Mouse (Mus musculus) neural tube, embryonic 10.5 days (tissue): ENCODE results near the gene Sfrp5.

Source experiments
- DNase-seq: peaks from one replicate; pipeline ENCODE4 v3.0.0-alpha.2; 2017; ENCODE audit warnings: low spot score; ENCODE audit errors: extremely low spot score

The Sfrp5 gene

GRCm38 (mm10) chr19:42201696-42202381 is at the start of gene Sfrp5:
Gene Sfrp5 (minus strand): TSS chr19:42202252.
- DNase-seq, result peak; percentile 53

DNA sequence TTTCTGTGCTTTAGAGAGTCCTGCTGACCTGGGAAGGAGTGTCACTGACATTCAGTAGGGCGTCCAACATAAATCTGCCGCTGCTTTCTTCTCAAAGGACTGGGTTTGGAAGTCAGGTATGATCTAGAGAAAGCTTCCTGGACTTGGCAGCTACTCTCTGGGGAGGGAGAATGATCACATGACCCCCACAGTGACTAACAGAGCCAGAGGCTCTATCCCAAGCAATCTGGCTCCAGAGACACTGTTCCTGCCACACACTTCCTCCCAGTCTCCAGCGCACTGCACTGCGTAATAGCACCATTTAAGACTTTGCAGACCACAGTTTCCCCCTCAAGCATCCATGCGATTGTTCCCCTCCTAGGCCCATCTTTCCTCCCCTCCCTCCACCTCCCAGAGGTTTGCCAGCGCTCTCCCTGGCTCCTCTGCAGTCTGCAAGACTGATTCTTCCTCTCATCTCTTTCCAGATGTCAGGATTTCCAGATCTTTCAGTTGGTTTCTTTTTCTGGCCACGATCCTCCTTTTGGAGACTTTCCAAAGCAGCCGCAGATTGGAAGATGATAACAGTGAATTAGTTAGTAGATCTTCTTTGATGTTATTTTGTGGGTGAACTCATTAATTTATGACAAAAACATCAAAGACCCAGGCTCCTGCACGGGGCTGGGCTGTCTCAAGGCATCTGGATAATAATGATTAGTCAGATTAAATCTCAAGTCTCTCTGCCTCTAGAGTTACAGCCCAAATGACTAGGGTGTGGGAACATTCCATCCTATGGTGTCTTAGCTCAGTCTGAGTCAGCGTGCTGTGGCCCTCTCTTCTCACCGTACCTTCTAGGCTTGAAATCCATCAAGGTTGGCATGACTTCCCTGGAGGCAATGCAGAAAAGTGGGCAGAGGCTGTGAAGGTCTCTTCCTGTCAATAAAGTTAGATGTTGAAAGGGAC is 48.2 kb upstream of the Sfrp5 start:
- DNase-seq, result no peak

DNA sequence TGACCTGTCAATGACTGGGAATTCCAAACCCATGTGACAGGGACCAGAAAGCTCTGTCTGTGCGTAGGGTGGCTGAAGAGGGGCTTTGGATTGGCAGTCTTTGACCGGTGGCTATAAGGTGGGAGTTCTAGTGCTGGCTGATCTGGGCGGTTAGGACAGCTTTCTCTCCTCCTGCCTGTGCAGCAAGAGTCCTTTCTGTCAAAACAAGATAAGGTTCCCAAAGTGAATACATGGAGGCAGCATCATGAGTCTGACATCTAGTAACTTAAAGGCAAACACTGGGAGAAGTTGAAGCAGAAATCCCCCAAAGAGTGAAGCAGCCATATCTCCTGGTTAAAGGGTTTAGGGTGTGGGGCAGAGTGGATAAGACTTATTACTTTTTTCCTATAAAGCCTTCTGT is 45.5 kb upstream of the Sfrp5 start, which contains the start of gene Golga7b:
Gene Golga7b, plus strand, starts transcription at position 56 of the 400 bp plus-strand sequence.
- no peak for DNase-seq

DNA sequence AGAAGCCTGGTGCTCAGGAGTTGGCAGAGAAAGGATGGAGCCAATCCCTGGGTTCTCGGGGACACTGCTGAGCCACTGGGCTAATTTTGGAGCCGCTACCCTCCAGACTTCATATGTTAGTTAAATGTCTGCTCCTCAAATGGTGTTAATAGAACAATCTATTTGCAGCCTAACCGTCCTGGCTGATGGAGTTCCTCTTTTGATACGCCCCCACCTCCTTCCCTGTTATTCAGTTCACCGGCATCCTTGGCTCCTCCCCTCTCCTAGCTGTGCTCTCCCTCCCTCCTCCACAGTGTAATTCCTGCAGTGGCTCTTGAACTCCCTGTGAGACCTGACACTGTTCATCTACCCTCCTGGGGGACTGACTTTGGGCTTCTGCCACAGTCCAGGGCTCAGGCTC is 44.6 kb upstream of the Sfrp5 start:
- no peak for DNase-seq

- no peak for DNase-seq
Measured at GRCm38 (mm10) chr19:42243401-42243800, 41.3 kb upstream of the Sfrp5 start.

DNA sequence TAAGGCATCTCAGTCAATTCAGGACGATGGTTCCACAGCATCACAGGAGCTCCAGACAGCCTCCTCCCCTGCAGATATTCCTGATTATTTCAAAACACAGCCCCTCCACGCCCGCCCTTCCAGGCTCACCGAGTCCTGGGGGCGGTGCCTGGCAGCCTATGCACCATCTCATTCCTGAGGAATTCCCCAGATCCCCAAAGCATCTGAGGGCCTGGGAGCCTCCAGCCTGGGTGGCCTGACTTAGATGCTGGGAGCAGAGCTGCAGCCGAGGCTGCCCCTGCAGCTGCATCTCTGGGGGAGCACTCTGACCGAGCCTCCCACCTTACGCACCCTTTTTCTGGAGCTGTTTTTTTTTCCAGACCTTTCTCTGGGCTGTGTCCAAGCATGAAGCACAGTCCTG is 38.8 kb upstream of the Sfrp5 start:
- DNase-seq, result no peak

DNA sequence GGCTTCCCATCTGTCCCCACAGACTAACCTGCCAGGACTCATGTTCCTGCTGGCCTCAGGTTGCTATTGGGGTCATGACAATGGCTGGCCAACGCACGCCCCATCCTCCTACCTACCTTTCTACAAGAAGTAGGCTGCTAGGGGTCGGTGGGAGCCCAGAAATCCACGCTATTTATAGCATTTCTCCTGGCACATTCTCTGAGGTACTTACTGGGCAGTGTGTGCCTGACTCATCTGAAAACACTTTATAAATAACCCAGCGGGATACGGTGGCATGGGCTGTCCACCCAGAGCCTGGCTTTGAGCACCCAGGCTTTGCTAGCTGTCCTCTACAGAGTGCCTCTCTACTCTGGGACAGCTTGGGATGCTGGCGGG is 36.3 kb upstream of the Sfrp5 start:
- no peak for DNase-seq

- no peak for DNase-seq
Measured at GRCm38 (mm10) chr19:42237602-42238340, 35.7 kb upstream of the Sfrp5 start.

DNA sequence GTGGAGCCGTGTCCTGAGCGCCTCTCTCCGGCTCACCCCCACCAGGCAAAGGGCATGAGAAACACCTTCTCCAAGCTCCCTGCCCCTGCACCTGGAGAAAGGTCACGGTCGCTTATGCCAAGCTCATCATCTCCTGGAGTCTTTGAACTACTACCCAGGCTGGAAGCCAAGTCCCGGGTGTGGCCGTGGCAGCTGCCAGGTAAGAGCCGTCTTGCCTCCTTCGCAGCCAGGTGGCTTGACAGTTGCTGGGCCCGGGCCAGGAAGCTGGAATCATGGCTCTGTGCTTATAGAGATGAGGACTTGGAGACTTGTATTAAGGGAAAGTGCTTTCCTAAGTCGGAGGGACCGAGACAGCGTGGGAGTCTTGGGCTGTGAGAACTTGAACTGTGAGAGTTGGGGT is 28.9 kb upstream of the Sfrp5 start:
- no peak for DNase-seq

DNA sequence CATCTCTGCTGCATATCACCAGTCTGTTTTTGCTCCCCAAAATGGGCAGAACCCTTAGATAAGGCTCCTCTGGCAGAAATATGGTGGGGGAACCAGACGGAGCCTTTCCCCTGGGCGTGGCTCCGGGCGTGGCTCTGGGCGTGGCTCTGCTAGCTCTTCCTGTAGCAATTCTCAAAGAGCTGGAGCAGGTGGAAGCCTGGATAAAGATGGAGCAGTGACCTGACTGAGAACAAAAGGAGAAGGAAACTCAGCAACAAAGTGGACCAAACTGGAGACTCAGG is 28.2 kb upstream of the Sfrp5 start:
- DNase-seq, result no peak

DNA sequence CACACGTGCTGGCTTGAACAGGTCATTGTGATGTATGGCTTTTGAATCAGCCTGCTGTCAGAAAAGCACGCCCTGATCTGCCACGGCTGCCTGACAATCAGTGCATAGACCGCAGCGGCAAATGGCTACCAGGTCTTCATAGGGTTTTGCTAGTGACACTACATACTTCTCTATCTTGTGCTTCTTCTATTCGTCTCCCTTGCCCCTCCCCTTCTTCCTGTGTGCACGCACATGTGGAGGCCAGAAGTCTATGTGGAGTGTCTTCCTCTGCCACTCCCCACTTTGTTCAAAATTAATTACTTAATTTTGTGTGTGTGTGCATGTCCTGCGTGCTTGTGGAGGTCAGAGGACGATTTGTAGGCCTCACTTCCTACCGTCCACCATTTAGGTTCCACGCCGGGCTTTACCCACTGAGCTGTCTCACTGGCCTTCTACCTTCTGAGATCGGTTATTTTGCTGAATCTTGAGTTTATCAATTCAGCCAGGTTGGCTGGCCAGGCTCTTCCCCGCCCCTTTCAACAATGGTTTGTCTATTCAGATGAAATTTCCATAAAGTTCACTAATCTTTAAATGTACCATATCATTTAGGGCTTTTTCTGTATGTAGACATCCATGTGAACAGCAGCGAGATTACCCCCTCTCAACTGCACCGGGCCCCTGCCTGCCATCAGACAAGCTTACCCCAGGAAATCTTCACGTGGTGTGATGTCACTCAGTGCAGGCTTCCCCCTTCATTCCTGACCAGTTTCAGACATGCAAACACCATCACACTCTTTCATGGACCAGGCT is 27.6 kb upstream of the Sfrp5 start:
- DNase-seq, result no peak

DNA sequence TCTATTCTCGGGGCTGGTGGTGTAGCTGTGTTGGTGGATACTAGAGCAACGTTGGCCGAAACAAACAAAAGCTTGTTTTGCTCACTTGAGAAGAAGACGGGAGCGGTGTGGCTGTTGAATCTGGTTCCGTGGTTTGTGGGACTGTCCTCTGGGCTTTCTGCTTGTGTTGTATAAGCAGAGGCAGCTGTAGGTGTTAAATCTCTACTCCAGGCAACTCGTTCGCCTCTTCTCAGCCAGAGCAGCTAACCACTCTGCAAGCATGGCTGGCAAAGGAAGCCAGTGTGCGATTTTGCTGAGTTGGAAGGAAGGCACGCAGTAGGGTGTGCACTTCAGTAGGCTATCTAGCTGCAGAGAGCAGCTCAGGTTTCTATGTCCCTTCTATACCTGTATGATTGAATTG is 24.4 kb upstream of the Sfrp5 start:
- no peak for DNase-seq

DNA sequence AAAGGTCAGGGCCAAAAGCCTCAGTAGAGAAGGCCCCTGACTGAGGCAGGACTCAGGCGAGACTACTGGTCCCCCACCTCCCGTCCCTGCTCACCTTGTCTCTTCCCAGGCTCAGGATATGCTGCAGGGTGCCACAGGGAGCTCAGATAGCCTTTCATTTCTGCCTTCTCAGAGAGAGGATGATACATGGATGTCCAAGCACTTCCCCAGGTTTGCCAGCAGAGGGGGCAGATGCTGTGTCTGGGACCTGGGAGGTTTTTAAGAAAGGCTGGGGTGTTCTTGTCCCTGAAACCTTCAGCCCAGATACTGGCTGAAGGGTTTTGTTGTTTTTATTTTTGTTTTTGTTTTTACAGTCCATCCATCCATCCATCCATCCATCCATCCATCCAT is 15.3 kb upstream of the Sfrp5 start:
- DNase-seq, result no peak

- DNase-seq, result no peak
Measured at GRCm38 (mm10) chr19:42216699-42217373, 14.8 kb upstream of the Sfrp5 start.

- DNase-seq, result no peak
Measured at GRCm38 (mm10) chr19:42214601-42215000, 12.5 kb upstream of the Sfrp5 start.

GRCm38 (mm10) chr19:42211936-42212335 is 9.9 kb upstream of the Sfrp5 start:
- no peak for DNase-seq

- DNase-seq, result no peak
Measured at GRCm38 (mm10) chr19:42209976-42210375, 7.9 kb upstream of the Sfrp5 start.

DNA sequence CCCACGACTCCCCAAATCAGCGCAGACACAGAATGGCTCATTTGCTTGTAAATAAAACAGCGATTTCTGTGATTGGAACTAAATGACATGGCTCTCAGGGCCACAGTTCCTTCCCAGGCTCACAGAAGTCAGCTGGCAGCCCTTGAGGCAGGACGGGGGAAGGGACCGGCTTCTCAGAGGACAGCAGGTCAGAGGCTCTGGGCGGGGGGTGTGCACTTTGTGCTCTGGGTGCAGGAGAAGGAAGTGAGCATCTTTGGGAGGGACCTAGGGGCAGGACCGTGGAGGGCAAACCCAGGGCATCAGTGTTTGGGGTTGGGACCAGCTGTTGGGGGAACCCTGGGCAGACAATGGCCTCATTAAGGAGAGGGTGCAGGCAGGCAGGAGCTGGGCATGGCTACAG is 7.4 kb upstream of the Sfrp5 start:
- DNase-seq, result no peak

DNA sequence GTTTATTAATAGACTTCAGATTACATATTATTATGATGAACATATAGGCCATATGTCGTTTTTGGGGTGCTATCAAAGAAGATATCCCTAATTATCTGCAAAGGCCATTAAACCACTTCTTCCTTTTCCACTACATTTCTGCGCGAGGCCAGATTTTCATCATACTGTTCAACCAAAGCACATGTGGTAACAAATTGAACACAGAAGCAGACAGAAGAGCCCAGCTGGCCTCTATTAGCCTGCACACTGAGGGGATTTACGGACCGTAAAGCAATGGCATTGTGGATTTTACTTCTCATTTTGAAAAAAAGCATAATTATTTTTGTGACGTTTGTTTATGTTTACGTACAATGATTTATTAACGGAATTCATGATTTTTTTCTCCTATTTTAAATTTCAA is 3.1 kb upstream of the Sfrp5 start:
- no peak for DNase-seq

GRCm38 (mm10) chr19:42204306-42204705 is 2.3 kb upstream of the Sfrp5 start:
- no peak for DNase-seq

DNA sequence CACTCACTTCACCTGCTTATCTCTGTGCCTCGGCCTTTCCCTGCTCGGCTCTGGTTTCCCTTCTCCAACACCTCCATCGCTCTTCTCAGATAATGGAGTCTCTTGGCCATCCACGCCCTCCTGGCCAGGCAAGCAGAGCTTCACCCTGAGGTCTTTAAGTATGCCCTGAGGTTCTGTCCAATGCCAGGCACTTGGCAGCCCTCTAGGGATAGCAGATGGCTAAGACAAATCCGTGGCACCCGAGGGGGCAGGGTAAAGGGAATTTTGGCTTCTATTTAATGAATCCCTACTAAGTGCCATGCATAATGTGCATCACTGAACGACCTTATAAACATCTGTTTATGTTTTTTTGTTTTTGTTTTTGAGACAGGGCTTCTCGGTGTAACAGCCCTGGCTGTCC is 415 bp upstream of the Sfrp5 start:
- DNase-seq, result no peak
